Mouse (Mus musculus): ENCODE measurements around the gene Hnrnpa3.
"Not testable (repeated sequence)": the region's sequence is repeated elsewhere in the genome, so short reads cannot be mapped to it uniquely, and the experiment has no call there.

The Hnrnpa3 gene

DNA sequence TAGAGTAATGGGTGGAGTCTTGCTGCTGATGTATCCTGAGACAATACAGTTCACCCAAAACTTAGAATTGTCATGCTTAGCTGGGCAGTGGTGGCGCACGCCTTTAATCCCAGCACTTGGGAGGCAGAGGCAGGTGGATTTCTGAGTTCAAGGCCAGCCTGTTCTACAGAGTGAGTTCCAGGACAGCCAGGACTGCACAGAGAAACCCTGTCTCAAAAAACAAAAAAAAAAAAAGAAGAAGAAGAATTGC lies 22.1 kb upstream of the Hnrnpa3 start:
- DNase-seq (ENCODE audit: low spot score), result not testable (repeated sequence)

DNA sequence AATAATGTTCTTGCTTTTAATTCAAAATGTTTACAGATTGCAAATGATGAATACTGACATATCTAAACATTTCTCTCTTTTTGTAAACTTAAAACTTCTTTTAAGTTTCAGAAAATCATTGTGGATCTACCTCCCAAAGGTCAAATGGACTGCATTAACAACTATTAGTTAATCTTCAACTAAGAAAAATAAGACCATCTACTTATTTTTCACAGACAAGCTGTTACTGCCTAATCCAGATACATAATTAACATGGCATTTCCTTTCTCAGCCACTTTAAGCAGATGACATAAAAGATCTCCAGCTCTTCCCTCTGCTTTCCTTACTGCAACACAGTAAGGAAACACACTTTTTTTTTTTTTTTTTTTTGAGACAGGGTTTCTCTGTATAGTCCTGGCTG lies 21.7 kb upstream of the Hnrnpa3 start:
- DNase-seq (ENCODE audit: low spot score), result no peak

DNA sequence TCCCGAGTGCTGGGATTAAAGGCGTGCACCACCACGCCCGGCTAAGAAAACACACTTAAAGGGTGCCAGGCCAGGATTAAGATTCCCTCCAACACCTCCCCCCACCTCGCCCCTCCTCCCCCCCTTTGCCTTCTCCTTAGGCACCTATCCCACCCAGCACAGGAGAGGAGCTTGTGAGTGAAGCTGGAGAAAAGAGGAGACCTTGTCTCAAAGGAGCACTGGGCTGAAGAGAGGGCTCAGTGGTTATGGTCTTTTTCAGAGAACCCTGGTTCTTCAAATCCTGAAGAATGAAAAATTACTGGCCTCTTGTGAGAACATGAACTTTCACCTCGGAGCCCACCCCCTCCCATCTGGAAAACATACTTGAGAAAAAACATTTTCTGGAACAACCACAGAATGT lies 21.2 kb upstream of the Hnrnpa3 start:
- DNase-seq (ENCODE audit: low spot score), result not testable (repeated sequence)

DNA sequence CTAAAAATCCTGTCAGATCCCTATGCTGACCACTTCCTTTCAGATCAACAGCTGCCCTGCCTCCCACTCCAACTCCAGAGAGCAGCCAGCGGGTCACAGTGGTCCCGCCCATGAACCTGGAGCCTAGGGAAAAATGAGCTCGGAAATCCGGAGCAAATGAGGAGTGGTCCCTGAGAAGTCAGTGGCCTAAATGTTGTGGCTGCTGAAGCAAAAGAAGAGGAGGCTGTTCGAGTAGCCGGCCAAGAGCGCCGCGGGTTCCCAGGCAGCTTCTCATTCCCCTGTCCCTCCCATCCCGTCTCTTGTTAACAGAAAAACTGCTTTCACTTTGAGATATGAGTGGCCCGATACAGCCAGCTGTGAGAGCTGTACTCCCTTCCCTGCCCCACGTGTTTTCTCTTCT lies 19.5 kb upstream of the Hnrnpa3 start:
- DNase-seq (ENCODE audit: low spot score), result not testable (repeated sequence)

DNA sequence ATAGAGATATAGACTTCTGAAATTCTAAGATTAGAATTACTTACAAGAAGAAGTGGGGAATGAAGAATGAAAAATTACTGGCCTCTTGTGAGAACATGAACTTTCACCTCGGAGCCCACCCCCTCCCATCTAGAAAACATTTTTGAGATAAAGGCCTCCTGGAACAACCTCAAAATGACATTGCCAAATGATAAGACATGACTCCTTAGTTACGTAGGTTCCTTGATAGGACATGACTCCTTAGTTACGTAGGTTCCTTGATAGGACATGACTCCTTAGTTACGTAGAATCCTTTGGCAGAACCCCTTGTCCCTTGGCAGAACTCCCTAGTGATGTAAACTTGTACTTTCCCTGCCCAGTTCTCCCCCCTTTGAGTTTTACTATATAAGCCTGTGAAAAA lies 16.7 kb upstream of the Hnrnpa3 start:
- DNase-seq (ENCODE audit: low spot score), result not testable (repeated sequence)

DNA sequence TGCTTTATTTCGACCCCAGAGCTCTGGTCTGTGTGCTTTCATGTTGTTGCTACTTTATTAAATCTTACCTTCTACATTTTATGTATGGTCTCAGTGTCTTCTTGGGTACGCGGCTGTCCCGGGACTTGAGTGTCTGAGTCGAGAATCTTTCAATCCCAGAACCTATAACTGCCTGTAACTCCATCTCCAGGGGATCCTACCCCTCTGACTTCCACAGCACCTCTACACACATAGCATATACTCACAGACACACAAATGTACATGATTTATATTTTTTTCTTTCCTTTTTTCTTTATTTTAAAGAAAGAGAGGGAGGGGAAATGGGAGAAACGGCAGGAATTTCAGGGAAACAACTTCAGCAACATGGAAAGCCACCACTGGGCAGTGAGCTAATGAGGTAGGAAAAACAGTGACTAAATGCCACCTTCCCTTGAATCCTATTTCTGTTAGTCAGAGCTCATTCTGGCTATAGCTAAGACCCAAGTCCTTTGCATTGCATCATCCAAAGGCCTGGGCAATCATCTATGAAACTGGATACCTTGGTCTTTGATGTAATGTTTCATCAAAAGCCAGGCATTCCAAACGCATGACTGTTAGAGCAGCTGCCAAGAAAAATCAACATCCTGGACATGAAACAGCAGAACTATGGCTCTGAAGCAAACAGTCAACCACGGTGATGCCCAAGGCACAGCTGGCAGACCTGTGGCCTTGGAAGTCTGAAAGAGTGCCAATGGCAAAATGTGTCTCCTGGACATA lies 16.1 kb upstream of the Hnrnpa3 start:
- DNase-seq (ENCODE audit: low spot score), result peak; percentile 21

DNA sequence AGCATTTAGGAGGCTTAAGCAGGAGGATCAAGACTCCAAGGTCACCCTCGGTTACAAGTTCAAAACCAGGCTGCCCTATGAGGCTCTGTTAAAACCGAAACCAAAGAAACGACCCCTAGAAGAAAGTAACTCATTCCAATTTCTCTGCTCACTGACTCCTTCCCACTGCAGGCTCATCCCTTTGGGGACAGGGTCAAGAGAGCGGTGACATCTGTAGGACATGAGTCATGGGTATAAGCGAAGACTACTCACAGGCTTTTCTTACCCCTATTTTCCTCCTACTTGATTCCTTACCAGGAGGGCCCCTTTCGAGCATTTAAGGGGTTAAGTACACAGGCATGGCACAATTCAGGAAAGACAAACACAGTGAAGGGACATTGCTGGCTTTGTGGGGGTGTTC lies 15.1 kb upstream of the Hnrnpa3 start:
- no peak for DNase-seq (ENCODE audit: low spot score)

DNA sequence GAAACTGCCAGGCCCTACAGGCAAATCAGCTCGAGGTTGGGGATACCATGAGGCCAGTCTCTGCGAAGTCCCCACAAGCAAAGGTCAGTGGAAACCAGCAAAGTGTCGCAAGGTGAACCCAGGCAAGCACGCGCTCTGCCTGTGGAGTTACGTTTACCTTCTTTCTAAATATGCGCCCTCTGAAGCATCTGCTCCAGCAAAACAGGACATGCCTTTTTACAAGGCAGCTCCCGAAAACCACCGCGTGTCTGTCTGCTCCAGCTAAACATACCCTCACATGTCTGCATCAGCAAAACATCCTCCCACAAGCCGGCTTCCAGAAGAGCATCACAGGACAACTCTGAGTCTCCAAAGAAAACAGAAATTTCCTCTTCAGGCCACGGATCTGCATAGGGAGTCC lies 13.8 kb upstream of the Hnrnpa3 start:
- no peak for DNase-seq (ENCODE audit: low spot score)

DNA sequence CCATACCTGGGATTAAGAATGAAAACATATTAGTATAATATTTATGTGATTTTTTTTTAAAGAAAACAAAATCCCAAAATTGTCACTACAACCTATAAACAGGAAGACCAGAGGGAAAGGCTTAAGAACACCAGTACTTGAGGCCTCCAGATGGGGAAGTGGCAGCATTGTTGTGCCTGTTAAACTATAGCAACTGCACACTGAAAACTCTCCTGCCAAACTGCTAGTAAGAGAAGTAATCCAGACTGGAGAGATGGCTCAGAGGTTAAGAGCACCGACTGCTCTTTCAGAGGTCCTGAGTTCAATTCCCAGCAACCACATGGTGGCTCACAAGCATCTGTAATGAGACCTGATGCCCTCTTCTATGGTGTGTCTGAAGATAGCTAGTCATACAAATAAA lies 8.6 kb upstream of the Hnrnpa3 start:
- no peak for DNase-seq (ENCODE audit: low spot score)

DNA sequence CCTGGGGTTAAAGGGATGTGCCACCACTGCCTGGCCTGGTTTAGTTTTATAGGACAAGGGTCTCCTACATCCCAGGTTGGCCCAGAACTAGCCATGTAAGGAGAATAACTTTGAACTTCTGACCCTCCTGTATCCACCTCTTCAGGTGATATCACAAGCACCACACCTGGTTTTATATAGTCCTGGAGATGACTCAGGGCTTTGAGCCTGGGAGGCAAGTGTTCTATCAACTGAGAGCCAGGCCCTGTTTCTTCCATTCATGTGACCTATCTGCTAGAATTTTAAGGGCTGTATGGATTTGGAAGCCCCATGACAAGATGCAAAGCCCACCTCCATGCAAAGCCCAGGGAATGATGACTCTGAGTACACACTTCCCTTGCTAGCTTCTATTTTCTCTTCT lies 5.9 kb upstream of the Hnrnpa3 start:
- no peak for DNase-seq (ENCODE audit: low spot score)

DNA sequence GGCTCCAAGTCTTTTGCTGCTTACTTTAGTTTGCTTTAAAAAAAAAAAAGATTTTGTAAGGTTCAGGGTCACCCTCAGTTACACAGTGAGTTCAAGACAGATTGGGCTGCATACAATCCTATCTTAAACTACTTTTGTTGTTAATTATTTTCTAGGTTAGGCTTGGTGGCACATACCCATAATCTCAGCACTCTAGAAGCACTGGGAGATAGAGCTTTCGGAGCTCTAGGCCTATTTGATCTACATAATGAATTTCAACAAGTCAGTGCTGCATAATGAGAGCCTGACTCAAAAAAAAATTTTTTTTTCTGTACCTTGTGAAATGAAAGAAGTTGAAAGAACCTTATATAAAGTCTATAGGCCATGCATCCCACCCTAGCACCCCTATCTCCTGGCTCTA lies 4.4 kb upstream of the Hnrnpa3 start:
- no peak for DNase-seq (ENCODE audit: low spot score)

DNA sequence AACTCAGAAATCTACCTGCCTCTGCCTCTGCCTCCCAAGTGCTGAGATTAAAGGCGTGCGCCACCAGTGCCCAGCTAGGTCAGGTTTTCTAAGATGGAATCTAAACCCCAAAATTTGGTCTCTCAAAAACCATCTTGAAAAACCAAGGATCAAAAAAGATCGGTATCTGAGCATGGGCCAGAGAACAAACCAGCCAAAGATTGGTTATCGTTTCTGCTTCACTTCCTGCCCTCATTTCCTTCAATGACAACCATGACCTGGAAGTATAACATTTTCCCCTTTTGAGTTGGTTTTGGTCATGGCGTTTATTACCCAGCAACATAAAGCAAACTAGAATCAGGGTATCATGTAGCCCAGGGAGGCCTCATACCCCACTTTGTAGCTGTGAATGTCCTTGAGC lies 2.1 kb upstream of the Hnrnpa3 start:
- no peak for DNase-seq (ENCODE audit: low spot score)

DNA sequence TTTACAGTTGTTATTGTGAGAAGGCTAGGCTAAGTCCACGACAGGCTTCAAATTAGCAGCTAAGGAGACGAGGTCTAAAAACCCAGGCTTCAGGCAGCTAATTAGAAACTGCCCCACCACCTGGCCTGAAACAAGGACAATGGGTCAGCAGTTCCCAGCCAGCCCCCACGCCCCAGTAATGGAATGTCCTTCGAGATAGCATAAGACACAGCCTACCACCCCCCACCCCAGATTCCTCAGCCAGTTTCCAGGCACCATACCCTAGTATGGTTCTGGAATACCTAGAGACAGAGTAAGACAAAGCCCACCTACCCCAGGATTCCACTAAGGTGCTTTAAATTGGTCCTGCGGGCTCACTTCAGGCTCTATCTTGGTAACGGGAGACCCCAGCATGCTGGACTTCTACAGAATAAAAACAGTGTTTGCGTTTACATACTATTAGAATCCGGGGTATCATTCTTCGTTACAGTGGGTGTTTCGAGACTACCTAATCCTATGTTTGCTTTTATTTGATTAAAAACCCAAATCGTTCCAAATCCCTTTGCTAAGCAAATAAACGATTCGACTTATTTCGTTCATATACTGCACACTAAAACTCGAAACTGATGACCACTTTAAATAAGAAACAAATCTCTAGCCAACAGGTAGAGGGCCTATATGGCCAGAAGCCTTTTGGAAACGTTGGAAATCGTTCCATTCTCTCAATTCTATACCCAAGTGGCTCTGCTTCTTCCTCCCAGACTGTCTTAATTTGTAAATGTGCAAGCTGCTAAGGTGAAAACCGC lies 962 bp upstream of the Hnrnpa3 start:
- no peak for DNase-seq (ENCODE audit: low spot score)

DNA sequence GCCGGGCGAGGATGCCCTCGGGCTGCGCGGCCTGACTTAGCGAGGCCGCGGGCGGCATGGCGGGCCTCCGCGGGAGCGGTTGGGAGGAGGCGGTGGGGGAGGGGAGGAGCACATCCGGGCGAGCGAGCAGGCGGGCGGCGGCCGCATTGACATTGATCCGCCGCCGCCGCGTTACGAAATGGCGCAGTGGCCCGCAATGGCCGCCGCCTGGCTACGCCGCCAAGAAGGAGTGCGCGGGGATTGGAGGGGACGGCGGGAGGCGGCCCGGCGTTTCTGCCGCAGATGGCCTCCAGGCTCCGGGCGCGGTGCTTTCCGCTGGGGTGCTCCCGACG lies 534 bp downstream of the Hnrnpa3 start:
- peak; percentile 91 for DNase-seq (ENCODE audit: low spot score)

DNA sequence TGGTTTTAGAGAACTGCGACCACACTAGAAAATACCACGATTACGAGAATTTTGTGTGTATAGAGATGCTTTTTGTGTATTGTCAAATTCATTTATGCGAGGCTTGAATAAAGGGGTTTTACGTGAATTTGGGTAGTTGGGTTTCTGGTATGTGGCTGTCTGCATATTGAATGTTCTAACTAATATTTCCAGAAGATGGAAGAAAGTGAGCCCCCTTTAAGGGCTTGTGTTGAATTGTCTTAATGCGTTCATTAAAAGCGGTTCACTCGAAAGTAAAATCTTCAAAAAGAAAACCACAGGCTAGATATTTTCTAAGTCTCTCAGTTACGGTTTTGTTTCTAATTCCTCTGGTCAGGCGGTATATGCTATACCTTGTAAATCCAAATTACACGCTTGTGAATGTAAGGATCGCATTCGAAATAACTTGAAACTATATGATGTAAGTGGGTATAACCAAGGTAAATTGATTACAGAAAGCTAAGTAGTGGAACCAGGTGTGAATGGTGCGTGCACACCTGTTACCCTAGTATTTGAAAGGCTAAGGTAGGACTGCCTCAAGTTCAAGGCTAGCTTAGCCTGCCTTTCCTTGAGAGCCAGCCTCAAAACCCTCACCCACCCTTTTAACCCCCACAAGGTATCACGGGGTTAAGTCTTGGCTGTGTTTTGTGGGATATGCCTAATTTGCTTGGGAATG lies 1.3 kb downstream of the Hnrnpa3 start:
- DNase-seq (ENCODE audit: low spot score), result no peak

DNA sequence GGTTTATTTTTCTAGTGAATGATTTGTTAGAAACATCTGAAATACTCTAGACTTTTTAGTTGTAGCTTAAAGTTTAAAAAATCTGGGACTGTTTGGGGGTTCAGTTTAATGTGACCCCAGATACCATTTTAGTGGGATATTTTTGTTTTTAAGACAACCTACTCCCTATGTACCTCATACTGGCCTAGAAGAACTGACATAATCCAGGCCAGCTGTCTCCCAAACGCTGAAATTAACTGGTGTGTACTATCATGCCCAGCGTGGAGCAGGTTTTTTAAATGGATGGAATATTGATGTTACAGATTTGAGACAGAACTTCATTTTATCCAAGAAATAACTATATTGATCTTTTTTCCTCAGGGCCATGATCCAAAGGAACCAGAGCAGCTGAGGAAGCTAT lies 2.0 kb downstream of the Hnrnpa3 start:
- DNase-seq (ENCODE audit: low spot score), result no peak

DNA sequence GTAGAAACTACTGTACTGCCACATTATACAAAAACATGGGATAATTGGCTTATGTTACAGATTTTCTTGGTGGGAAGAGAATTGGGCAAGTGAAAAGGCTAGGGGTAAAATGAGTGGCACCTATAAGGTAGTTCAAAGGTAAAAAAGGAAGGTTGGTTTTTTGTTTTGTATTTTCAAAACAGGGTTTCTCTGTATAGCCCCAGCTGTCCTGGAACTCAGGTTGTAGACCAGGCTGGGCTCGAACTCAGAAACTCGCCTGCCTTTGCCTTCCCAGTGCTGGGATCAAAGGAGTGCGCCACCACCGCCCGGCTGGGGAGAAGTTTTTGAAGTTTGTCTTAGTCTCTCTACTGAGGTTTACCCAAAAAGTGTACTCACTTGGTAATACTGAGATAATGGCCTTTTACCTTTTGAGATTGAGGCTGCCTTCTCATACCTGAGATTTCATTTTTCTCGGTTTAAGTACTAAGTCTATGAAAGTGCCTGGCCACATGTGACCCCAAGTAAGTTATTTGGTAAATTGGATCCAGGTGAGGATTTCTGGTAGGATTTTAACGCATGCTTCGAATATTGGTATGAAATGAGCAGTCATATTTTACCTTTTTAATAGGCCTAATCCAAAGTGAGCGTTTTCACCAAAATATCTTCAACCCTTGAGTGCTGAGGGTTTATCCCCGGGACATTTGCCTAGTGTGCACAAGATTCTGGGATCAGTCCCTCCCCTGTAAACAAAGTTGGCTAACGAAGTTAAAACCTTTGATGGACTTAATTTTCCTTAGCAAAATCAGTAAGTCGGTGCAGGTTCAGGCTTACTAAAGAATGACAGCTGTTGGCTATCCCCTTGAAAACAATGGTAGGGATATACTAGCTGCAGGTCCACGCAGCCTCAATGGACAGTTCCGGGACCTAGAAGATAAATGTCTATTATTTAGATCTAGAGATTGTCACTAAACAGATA lies 10.7 kb downstream of the Hnrnpa3 start:
- DNase-seq (ENCODE audit: low spot score), result no peak

DNA sequence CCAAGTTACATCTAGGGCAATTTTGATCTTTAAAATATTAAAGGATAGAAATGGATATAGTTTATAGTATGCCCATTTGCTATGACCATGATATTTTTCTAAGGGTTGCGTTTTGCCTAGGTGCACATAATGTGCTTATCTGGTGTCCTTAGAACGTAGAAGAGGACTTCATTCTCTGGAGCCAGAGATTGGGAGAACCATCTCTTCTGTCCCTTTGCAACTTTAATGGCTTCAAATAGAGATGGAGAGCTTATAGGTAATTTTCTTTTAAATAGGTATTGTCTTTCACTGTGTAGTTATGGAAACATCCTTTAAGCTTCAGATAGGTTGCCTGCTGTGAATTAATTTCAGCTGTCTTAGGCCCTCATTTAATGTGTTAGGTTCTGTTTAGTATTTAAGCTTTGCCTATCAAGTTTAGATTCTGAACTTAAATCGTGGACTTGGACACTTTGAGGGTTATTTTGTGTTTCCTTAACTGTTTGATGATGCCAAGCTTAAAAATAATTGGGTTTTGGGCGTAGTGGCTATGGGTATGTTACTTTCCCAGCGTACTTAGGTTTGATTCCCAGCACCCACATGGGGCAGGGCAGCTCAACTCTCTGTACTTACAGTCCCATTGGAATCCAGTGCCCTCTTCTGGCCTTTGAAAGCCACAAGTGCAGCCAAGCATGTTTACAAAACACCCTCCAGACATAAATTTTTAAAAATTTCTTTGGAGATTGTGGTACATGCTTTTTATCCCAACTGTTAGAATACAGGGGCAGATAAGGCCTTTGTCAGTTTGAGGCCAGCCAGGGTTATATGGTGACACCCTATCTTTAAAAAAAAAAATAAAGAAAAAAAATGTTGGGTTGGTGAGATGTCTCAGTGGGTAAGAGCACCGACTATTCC lies 11.6 kb downstream of the Hnrnpa3 start:
- no peak for DNase-seq (ENCODE audit: low spot score)

DNA sequence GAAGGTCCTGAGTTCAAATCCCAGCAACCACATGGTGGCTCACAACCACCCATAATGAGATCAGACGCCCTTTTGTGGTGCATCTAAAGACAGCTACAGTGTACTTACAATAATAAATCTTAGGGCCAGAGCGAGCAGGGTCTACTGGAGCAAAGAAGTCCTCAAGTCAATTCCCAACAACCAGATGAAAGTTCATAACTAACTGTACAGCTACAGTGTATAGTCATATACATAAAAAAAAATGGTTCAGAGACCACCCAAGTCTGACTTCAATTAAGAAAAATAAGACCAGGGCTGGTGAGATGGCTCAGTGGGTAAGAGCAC lies 12.2 kb downstream of the Hnrnpa3 start:
- no peak for DNase-seq (ENCODE audit: low spot score)

DNA sequence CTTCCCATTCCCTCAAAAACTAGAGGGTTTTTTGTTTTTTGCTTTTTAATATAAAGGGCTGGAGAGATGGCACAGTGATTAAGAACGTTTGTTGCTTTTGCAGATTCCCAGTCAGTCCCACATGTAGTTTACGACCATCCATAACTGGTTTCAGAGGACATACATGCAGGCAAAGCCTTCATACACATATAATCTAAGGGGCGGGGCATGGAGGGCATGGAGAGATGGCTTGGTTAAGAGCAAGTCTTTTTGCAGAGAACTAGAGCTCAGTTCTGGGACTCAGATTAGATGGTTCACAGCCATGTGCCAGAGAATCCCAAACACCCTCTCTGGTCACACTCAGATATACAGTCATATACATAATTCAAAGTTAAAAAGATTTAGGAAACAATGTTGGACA lies 13.5 kb downstream of the Hnrnpa3 start:
- DNase-seq (ENCODE audit: low spot score), result no peak

DNA sequence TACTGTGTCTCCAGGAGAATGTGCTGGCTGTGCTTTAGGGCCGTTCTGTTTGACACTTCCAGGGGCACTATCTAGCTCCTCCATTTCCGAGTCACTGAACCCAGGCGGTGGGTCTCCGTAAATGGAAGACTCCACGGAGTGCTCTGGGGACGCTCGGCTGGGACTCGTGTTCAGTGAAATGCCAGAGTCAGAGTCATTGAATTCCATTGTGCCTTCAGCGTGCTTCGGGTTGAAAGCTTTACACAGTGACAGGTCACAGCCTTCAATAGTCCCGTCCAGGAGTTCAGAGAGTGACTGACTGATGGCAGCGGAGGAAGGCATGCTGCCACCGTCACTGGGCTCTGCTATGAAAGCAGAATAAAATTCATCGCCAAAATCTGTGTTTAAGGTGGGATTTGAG lies 17.5 kb downstream of the Hnrnpa3 start:
- DNase-seq (ENCODE audit: low spot score), result no peak

DNA sequence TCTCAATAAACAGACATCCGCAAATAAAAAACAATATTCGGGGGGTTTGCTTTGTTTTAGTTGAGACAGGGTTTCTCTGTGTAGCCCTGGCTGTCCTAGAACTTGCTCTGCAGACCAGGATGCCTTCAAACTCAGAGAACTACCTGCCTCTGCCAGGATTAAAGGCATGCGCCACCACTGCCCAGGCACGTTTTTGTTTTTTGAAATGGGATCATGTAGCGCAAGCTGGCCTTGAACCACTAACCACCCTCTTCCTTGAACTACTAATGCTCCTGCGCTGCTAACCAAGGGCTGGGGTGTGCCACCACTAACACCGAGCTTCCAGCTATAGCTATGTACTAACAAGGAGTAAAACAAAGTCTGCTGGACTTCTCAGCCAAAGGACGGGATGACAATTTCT lies 20.9 kb downstream of the Hnrnpa3 start:
- DNase-seq (ENCODE audit: low spot score), result no peak
